Mouse (Mus musculus): ENCODE data around the gene Tbc1d10c. TPM values are rescaled to one million over a fixed set of nuclear protein-coding genes. Genes with fewer than 3 reads are reported as not detected.

The Tbc1d10c gene
- polyA plus RNA-seq, 1 experiment, result 23.0 TPM

GRCm38 (mm10) chr19:4217140-4217539 is 26.1 kb upstream of the Tbc1d10c start:
- no peak for DNase-seq (ENCODE audit: low read depth, low spot score)
- WGBS, result 53% methylated on average over 5 of the region's 5 CpGs

- DNase-seq (ENCODE audit: low read depth, low spot score), result no peak
- 34% methylated on average over 14 of the region's 14 CpGs for WGBS
Measured at GRCm38 (mm10) chr19:4216041-4216685, 25.1 kb upstream of the Tbc1d10c start.

GRCm38 (mm10) chr19:4215451-4215840 is 24.4 kb upstream of the Tbc1d10c start:
- no peak for DNase-seq (ENCODE audit: low read depth, low spot score)
- 7% methylated on average over 14 of the region's 21 CpGs for WGBS

GRCm38 (mm10) chr19:4214771-4215450 is 23.8 kb upstream of the Tbc1d10c start:
- no peak for DNase-seq (ENCODE audit: low read depth, low spot score)
- WGBS, result under 1% methylated on average over 48 of the region's 81 CpGs

GRCm38 (mm10) chr19:4214071-4214770 is 23.1 kb upstream of the Tbc1d10c start, which contains the start of the genes Clcf1 and AC109138.7:
TSS of gene Clcf1 (plus strand) at chr19:4214238.
TSS of gene AC109138.7 (plus strand) at chr19:4214357.
- DNase-seq (ENCODE audit: low read depth, low spot score), result no peak
- 1% methylated on average over 47 of the region's 49 CpGs for WGBS

- DNase-seq (ENCODE audit: low read depth, low spot score), result no peak
- WGBS, result 17% methylated on average over 9 of the region's 9 CpGs
Measured at GRCm38 (mm10) chr19:4213524-4213974, 22.5 kb upstream of the Tbc1d10c start.

GRCm38 (mm10) chr19:4211891-4212588 is 21.0 kb upstream of the Tbc1d10c start:
- 81% methylated on average over 4 of the region's 4 CpGs for WGBS
- DNase-seq (ENCODE audit: low read depth, low spot score), result no peak

GRCm38 (mm10) chr19:4208563-4208962 is 17.5 kb upstream of the Tbc1d10c start:
- WGBS, result 79% methylated on average over 5 of the region's 5 CpGs
- no peak for DNase-seq (ENCODE audit: low read depth, low spot score)

- whole genome bisulfite sequencing, result 6% methylated on average over 2 of the region's 2 CpGs
- no peak for DNase-seq (ENCODE audit: low read depth, low spot score)
Measured at GRCm38 (mm10) chr19:4206971-4207370, 15.9 kb upstream of the Tbc1d10c start.

- DNase-seq (ENCODE audit: low read depth, low spot score), result no peak
- 51% methylated on average over 4 of the region's 4 CpGs for WGBS
Measured at GRCm38 (mm10) chr19:4204889-4205288, 13.8 kb upstream of the Tbc1d10c start.

GRCm38 (mm10) chr19:4203604-4204326 is 12.7 kb upstream of the Tbc1d10c start:
- no peak for DNase-seq (ENCODE audit: low read depth, low spot score)
- 71% methylated on average over 13 of the region's 13 CpGs for WGBS

- DNase-seq (ENCODE audit: low read depth, low spot score), result no peak
- WGBS, result 38% methylated on average over 3 of the region's 3 CpGs
Measured at GRCm38 (mm10) chr19:4203148-4203547, 12.1 kb upstream of the Tbc1d10c start.

GRCm38 (mm10) chr19:4202149-4202548 is 11.1 kb upstream of the Tbc1d10c start:
- 28% methylated on average over 7 of the region's 7 CpGs for WGBS

GRCm38 (mm10) chr19:4201291-4201909 is 10.3 kb upstream of the Tbc1d10c start, which contains the start of gene Rad9a:
TSS of gene Rad9a (minus strand) at chr19:4201662.
- under 1% methylated on average over 34 of the region's 34 CpGs for WGBS
- DNase-seq (ENCODE audit: low read depth, low spot score), result peak; percentile 95

More at GRCm38 (mm10) chr19:4202149-4202548, 11.1 kb upstream of the Tbc1d10c start:
- no peak for DNase-seq (ENCODE audit: low read depth, low spot score)

GRCm38 (mm10) chr19:4197180-4197579 is 6.1 kb upstream of the Tbc1d10c start:
- 55% methylated on average over 3 of the region's 3 CpGs for WGBS
- no peak for DNase-seq (ENCODE audit: low read depth, low spot score)

GRCm38 (mm10) chr19:4196548-4196947 is 5.5 kb upstream of the Tbc1d10c start:
- WGBS, result 5% methylated on average over 5 of the region's 5 CpGs
- no peak for DNase-seq (ENCODE audit: low read depth, low spot score)

- no peak for DNase-seq (ENCODE audit: low read depth, low spot score)
- 30% methylated on average over 2 of the region's 2 CpGs for WGBS
Measured at GRCm38 (mm10) chr19:4196048-4196447, 5.0 kb upstream of the Tbc1d10c start.

GRCm38 (mm10) chr19:4194776-4195650 is 3.9 kb upstream of the Tbc1d10c start:
- WGBS, result 70% methylated on average over 12 of the region's 12 CpGs
- no peak for DNase-seq (ENCODE audit: low read depth, low spot score)
